Mouse (Mus musculus) heart, embryonic 16.5 days (tissue): ENCODE data around the gene Zfp963. TPM values are rescaled to one million over a fixed set of nuclear protein-coding genes. Genes with fewer than 3 reads are reported as not detected.

Experiments used
- ATAC-seq: fragments of 200-750 bp; cut with Nextera tagmentation; replicated peaks from 2 replicates; pipeline ENCODE4 v1.8.0; 2017; ENCODE audit warnings: moderate number of reproducible peaks; ENCODE audit not compliant: insufficient read depth, low FRiP score; ENCODE audit errors: extremely low read depth
- H3K27ac ChIP-seq: fragments of 300-500 bp; sonication (generic); 2 replicates; pipeline ENCODE4 v1.5.1; 2014; ENCODE audit warnings: mild to moderate bottlenecking, low read length, control low read depth, moderate library complexity
- H3K27me3 ChIP-seq: fragments of 300-500 bp; sonication (generic); 2 replicates; pipeline ENCODE4 v1.6.1; 2014; ENCODE audit warnings: low read length, mixed read lengths; ENCODE audit not compliant: control insufficient read depth, insufficient read depth
- H3K36me3 ChIP-seq: fragments of 300-500 bp; sonication (generic); 2 replicates; pipeline ENCODE4 v1.6.1; 2014; ENCODE audit not compliant: control insufficient read depth, insufficient read depth
- H3K4me1 ChIP-seq: fragments of 300-500 bp; sonication (generic); 2 replicates; pipeline ENCODE4 v1.6.1; 2014; ENCODE audit warnings: low read length, mixed read lengths; ENCODE audit not compliant: control insufficient read depth, insufficient read depth
- H3K4me2 ChIP-seq: fragments of 300-500 bp; sonication (generic); 2 replicates; pipeline ENCODE4 v1.6.1; 2014; ENCODE audit warnings: low read depth, mild to moderate bottlenecking, control low read depth, low read length
- H3K4me3 ChIP-seq: fragments of 300-500 bp; sonication (generic); 2 replicates; pipeline ENCODE4 v1.5.1; 2014; ENCODE audit warnings: mild to moderate bottlenecking, control low read depth, low read length
- H3K9ac ChIP-seq: fragments of 300-500 bp; sonication (generic); 2 replicates; pipeline ENCODE4 v1.6.1; 2014; ENCODE audit warnings: low read length, control low read depth
- H3K9me3 ChIP-seq: fragments of 300-500 bp; sonication (generic); replicated peaks from 2 replicates; pipeline ENCODE4 v1.6.1; 2016; ENCODE audit warnings: low read length; ENCODE audit not compliant: control insufficient read depth
- WGBS: fragments of 180-500 bp; shearing (Covaris S2); extraction: QIAGEN DNeasy Blood & Tissue Kit; methylation state at CpG from one replicate; pipeline ENCODE4 v1.1.7; 2014; 5-methylcytosine and 5-hydroxymethylcytosine counted together
- polyA plus RNA-seq: library from polyadenylated mRNA; unstranded; fragments of >200 nt; fragmentation: Nextera tagmentation; extraction: Ambion mirVana; gene quantifications from 2 replicates; pipeline ENCODE4 v1.2.1, GENCODE M21; 2015

Zfp963 gene
- polyA plus RNA-seq, 1 experiment from 2014 or later = 5.1 TPM

DNA sequence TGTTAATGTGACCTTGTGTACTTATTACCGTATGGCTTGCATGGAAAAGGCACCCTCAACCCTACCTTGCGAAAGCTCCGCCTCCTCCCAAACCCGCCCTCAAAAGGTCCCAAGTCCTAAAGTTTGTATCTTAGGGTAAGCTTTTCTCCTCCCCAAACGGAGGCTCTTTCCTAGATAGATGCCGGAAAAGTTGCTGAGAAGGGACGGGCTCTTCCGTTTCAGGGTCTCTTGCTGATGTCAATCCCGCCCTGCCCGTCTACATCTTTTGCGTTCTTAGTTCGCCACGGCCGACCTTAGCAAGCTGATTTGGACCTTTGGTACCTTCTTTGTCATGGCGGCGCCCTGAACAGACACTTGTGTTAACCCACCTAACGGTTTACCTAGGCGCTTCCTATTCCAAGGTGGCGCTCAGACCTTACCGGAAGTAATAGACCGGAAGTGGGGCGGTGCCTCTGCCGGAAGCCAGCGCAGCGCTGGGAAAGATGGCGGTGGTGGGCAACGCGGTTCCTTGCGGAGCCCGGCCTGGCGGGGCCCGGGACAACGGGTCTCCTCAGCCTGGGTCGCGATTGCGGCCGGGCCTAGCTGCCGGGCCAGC, 41.1 kb upstream of the Zfp963 start, which contains the start of the genes Atp13a1 and Zfp866:
TSS of gene Atp13a1 (plus strand) at position 391 of the 595 bp plus-strand sequence.
TSS of gene Zfp866 (minus strand) at position 406 of the 595 bp plus-strand sequence.
- H3K4me1 ChIP-seq = peaks cover 16% of the 10 kb centered on the region
- ATAC-seq = peak; percentile 94
- H3K27ac ChIP-seq = peak within 1 kb of the TSS; percentile 94
- H3K9ac ChIP-seq = peak within 1 kb of the TSS; percentile 97
- under 1% methylated on average over 38 of the region's 38 CpGs for WGBS
- H3K4me3 ChIP-seq = peak within 1 kb of the TSS; percentile 98
- peak within 1 kb of the TSS; percentile 76 for H3K4me2 ChIP-seq
- no peaks in the 10 kb centered on the region for H3K27me3 ChIP-seq
- H3K36me3 ChIP-seq = peaks cover 17% of the 10 kb centered on the region
- H3K9me3 ChIP-seq = no peaks in the 10 kb centered on the region

DNA sequence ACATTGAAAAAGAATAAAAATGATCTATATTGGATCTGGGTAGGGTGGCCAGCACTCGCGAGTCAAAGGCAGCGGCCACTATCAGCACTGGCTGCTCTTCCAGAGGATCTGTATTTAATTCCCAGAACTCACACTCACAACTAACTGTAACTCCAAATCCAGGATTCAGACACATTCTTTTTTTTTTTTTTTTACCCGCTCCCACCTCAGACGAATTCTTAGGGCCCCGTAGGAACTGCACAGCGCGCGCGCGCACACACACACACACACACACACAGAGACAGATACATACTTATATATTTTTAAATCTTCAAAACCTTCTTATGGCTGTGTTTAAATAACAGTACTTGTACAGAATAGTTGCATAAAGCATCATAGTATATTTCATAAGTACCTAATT, 40.6 kb upstream of the Zfp963 start:
- Histone ChIP-seq H3K9ac (peak overlapping the region; percentile 97), H3K27ac (peak overlapping the region; percentile 94), H3K36me3 (peaks cover 15% of the 10 kb centered on the region), H3K4me2 (peak overlapping the region; percentile 76), H3K27me3 (no peaks in the 10 kb centered on the region), H3K9me3 (no peaks in the 10 kb centered on the region), H3K4me3 (peak overlapping the region; percentile 98), H3K4me1 (peaks cover 16% of the 10 kb centered on the region)
- WGBS = 24% methylated on average over 11 of the region's 11 CpGs
- no peak for ATAC-seq

DNA sequence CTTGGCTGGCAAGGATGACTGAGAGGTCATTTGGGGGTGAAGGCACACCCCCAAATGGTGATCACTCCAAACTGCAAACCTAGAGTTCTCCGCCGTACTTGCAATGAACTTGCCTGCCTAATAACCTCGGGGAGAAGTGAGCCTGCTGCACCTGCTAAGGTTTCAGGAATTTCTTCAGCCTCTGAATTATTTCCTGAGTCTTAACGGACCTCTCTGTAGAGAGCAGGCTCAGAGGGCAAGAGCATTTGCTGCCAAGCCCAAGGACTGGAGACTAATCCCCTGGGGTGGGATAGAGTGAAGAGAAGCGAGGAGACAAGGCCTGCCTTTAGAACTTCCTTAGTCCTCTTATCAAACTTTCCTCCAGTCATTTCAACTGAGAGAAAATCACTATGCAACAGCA, 40.0 kb upstream of the Zfp963 start:
- H3K4me3 ChIP-seq = no peak overlapping the region
- peak overlapping the region; percentile 76; the same call in 1 of the 2 replicates for H3K4me2 ChIP-seq
- no peak for ATAC-seq
- peaks cover 11% of the 10 kb centered on the region for H3K36me3 ChIP-seq
- no peak overlapping the region for H3K27ac ChIP-seq
- no peaks in the 10 kb centered on the region for H3K27me3 ChIP-seq
- H3K9me3 ChIP-seq = no peaks in the 10 kb centered on the region
- H3K4me1 ChIP-seq = peaks cover 16% of the 10 kb centered on the region
- H3K9ac ChIP-seq = no peak overlapping the region; the same call in 1 of the 2 replicates
- WGBS = 58% methylated on average over 5 of the region's 5 CpGs

GRCm38 (mm10) chr8:69789105-69789504, 39.3 kb upstream of the Zfp963 start:
- Histone ChIP-seq H3K9ac (no peak overlapping the region), H3K9me3 (no peaks in the 10 kb centered on the region), H3K4me2 (no peak overlapping the region), H3K27ac (no peak overlapping the region), H3K4me1 (peaks cover 16% of the 10 kb centered on the region), H3K4me3 (no peak overlapping the region), H3K36me3 (peaks cover 4% of the 10 kb centered on the region), H3K27me3 (no peaks in the 10 kb centered on the region)
- 78% methylated on average over 5 of the region's 5 CpGs for WGBS
- no peak for ATAC-seq

DNA sequence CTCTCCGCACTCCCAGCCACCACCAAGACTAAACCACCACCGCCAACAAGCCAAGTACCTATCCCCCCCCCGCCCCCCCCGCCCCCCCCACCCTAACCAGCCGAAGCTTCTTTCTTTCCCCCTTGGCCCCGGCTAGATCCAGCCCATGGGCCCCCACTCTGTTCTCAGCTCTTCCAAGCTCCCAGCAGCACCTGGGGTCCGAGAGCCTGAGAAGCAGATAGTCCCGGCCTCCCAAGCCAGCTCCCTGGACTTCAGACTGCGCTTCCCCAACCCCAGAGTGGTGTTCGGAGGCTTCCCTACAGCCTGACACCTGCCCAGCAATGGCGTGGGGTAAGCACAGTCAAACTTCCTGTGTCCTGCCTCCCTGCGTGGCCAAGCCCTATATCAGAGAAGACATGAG, 27.3 kb upstream of the Zfp963 start:
- Histone ChIP-seq H3K27ac (no peak overlapping the region), H3K4me2 (no peak overlapping the region), H3K27me3 (no peaks in the 10 kb centered on the region), H3K4me3 (no peak overlapping the region), H3K4me1 (peaks cover 16% of the 10 kb centered on the region), H3K36me3 (no peaks in the 10 kb centered on the region), H3K9ac (no peak overlapping the region), H3K9me3 (no peaks in the 10 kb centered on the region)
- ATAC-seq = no peak
- whole genome bisulfite sequencing = 61% methylated on average over 11 of the region's 12 CpGs

DNA sequence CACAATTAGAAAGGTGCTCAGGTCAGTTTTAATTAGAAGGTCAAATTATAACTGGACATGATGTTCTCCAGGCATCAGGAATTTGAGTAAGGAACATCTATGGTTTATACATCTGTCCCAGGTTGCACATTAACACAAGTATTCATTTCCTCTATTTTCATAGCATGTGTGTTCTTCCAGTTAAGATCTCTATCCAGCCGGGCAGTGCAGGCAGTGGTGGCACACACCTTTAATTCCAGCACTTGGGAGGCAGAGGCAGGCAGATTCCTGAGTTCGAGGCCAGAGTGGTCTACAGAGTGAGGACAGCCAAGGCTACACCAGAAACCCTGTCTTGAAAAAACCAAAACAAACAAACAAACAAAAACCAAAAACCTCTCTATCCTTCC, 25.4 kb upstream of the Zfp963 start:
- Histone ChIP-seq H3K4me2 (peak overlapping the region; percentile 51), H3K27me3 (no peaks in the 10 kb centered on the region), H3K9me3 (no peaks in the 10 kb centered on the region), H3K4me1 (peaks cover 17% of the 10 kb centered on the region), H3K9ac (no peak overlapping the region), H3K4me3 (peak overlapping the region; percentile 77), H3K36me3 (no peaks in the 10 kb centered on the region), H3K27ac (no peak overlapping the region)
- ATAC-seq = no peak
- 50% methylated on average over 2 of the region's 2 CpGs for WGBS

GRCm38 (mm10) chr8:69774503-69775148, 24.9 kb upstream of the Zfp963 start, which contains the start of gene Gm20422:
Gene Gm20422, minus strand, starts transcription at chr8:69774886.
- peak; percentile 99 for ATAC-seq
- Histone ChIP-seq H3K4me2 (peak within 1 kb of the TSS; percentile 84), H3K36me3 (no peaks in the 10 kb centered on the region), H3K27me3 (no peaks in the 10 kb centered on the region), H3K9me3 (no peaks in the 10 kb centered on the region), H3K4me3 (peak within 1 kb of the TSS; percentile 77), H3K4me1 (peaks cover 17% of the 10 kb centered on the region), H3K27ac (peak within 1 kb of the TSS; percentile 99), H3K9ac (peak within 1 kb of the TSS; percentile 95)
- WGBS = under 1% methylated on average over 41 of the region's 41 CpGs

DNA sequence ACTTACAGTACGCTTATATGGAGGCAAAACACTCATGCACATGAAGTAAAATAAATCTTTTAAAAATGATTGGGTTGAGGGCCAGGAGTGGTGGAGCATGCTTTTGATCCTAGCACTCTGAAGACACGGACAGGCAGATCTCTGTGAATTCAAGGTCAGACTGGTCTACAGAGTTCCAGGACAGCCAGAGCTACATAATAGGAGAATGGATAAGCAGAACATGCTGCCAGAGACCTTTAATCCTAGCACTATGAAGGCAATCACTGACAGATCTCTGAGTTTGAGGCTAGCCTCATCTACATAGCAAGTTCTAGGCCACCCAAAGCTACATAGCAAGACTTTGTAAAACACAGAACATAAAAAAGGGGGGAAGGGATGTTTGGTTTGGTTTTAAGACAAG, 22.3 kb upstream of the Zfp963 start:
- ATAC-seq = no peak
- WGBS = 79% methylated on average over 2 of the region's 2 CpGs
- H3K27ac ChIP-seq = no peak overlapping the region
- peaks cover 5% of the 10 kb centered on the region for H3K9me3 ChIP-seq
- no peak overlapping the region for H3K9ac ChIP-seq
- H3K4me2 ChIP-seq = no peak overlapping the region
- H3K36me3 ChIP-seq = peaks cover 19% of the 10 kb centered on the region
- peaks cover 17% of the 10 kb centered on the region for H3K4me1 ChIP-seq
- H3K27me3 ChIP-seq = no peaks in the 10 kb centered on the region
- no peak overlapping the region for H3K4me3 ChIP-seq

DNA sequence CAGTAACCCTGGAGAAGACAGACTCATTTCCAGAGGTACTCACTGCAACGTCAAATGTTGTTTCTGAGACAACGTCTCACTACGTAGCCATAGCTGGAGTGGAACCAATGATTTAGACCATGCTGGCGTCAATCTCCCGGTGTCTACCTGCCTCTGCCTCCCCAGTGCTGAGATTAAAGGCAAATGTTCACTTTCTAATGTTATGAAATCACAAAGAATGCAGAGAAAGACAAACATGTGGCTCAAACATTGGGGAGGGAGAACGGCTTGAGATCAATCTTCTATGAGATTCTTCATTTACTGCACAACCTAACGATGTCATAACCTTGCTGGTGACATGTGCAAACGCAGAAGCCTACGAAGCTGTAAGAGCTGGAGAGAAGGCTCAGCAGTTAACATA, 21.5 kb upstream of the Zfp963 start:
- peaks cover 14% of the 10 kb centered on the region for H3K9me3 ChIP-seq
- peaks cover 17% of the 10 kb centered on the region for H3K4me1 ChIP-seq
- no peak overlapping the region for H3K4me3 ChIP-seq
- peaks cover 27% of the 10 kb centered on the region for H3K36me3 ChIP-seq
- WGBS = 88% methylated on average over 9 of the region's 9 CpGs
- no peak overlapping the region for H3K9ac ChIP-seq
- no peak overlapping the region for H3K27ac ChIP-seq
- H3K27me3 ChIP-seq = no peaks in the 10 kb centered on the region
- ATAC-seq = no peak
- H3K4me2 ChIP-seq = no peak overlapping the region
